Mouse (Mus musculus) thymus, postnatal 4 days (tissue): ENCODE results near the gene Hoxb3.

ENCODE experiments used
- DNase-seq: peaks from one replicate; pipeline ENCODE4 v3.0.0; 2021

The Hoxb3 gene

GRCm38 (mm10) chr11:96289293-96289692 is 33.8 kb upstream of the Hoxb3 start:
- DNase-seq = no peak

GRCm38 (mm10) chr11:96289837-96290236 is 33.3 kb upstream of the Hoxb3 start:
- DNase-seq = no peak

- DNase-seq = no peak
Observed at GRCm38 (mm10) chr11:96290705-96291355, 32.3 kb upstream of the Hoxb3 start.

- DNase-seq = no peak
Observed at GRCm38 (mm10) chr11:96291681-96292564, 31.2 kb upstream of the Hoxb3 start, which contains the start of gene Hoxb6. TSS of gene Hoxb6 (plus strand) at chr11:96292476.

GRCm38 (mm10) chr11:96292565-96293301 is 30.4 kb upstream of the Hoxb3 start:
- DNase-seq = no peak

GRCm38 (mm10) chr11:96293302-96293921 is 29.7 kb upstream of the Hoxb3 start:
- DNase-seq = no peak

- DNase-seq = peak; percentile 88
Observed at GRCm38 (mm10) chr11:96294245-96295091, 28.7 kb upstream of the Hoxb3 start.

GRCm38 (mm10) chr11:96295092-96295835 is 27.9 kb upstream of the Hoxb3 start:
- DNase-seq = no peak

GRCm38 (mm10) chr11:96296997-96297396 is 26.1 kb upstream of the Hoxb3 start:
- DNase-seq = no peak

GRCm38 (mm10) chr11:96297428-96297827 is 25.7 kb upstream of the Hoxb3 start:
- DNase-seq = no peak

- no peak for DNase-seq
Observed at GRCm38 (mm10) chr11:96297968-96298635, 25.0 kb upstream of the Hoxb3 start.

- no peak for DNase-seq
Observed at GRCm38 (mm10) chr11:96298895-96299667, 24.0 kb upstream of the Hoxb3 start.

GRCm38 (mm10) chr11:96299781-96300180 is 23.3 kb upstream of the Hoxb3 start:
- DNase-seq = no peak

- no peak for DNase-seq
Observed at GRCm38 (mm10) chr11:96300354-96301063, 22.6 kb upstream of the Hoxb3 start.

- no peak for DNase-seq
Observed at GRCm38 (mm10) chr11:96301064-96301431, 22.1 kb upstream of the Hoxb3 start.

- no peak for DNase-seq
Observed at GRCm38 (mm10) chr11:96301837-96302236, 21.3 kb upstream of the Hoxb3 start.

GRCm38 (mm10) chr11:96302381-96303150 is 20.6 kb upstream of the Hoxb3 start:
- no peak for DNase-seq
